Mouse (Mus musculus) heart, adult 2 months (tissue): ENCODE measurements around the gene Brip1.

Experiments
- CTCF ChIP-seq: fragments of 200-600 bp; IDR thresholded peaks from 2 replicates; pipeline ENCODE4 v1.8.1; 2022; ENCODE audit warnings: antibody characterized with exemption, mild to moderate bottlenecking, moderate library complexity
- EP300 ChIP-seq: fragments of 200-500 bp; IDR thresholded peaks from 2 replicates; pipeline ENCODE4 v1.6.1; 2011; ENCODE audit warnings: low read depth, low read length, control low read depth; ENCODE audit not compliant: insufficient read depth

DNA sequence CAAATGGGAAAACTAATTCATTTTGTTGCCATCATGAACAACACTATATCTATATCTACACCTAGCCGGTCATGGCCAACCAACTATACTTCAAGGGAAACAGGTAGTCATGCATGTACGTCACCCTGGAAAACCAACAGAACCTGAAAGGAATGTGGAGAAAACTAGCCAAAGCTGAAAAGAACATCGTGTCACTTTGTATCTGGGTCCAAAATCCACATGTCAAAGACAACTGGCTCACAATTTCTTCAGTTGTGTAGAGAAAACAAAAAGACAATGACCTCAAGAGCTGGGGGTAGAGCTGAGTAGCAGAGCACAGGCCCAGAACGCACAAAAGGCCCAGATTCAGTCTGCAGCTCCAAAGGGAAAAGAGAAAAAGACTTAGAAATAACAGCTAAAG is 24.8 kb upstream of the Brip1 start:
- no peak for TF ChIP-seq CTCF
- TF ChIP-seq EP300, result no peak
